Mouse (Mus musculus) limb, embryonic 14.5 days (tissue): ENCODE measurements at regions not wholly inside any gene's neighbourhood (a gene's known extent, or its start where the extent isn't known, plus 50 kb on each side); places are given as distances from the start of the nearest gene placed in this dataset.

ENCODE experiments used
- ATAC-seq: fragments of 200-750 bp; cut with Nextera tagmentation; 2 replicates; pipeline ENCODE4 v1.8.0; 2017; ENCODE audit warnings: low read depth, moderate number of reproducible peaks, moderate TSS enrichment; ENCODE audit not compliant: low FRiP score
- DNase-seq: peaks from one replicate; pipeline ENCODE4 v3.0.0-alpha.2; 2015; ENCODE audit warnings: low spot score
- H3K27ac ChIP-seq: fragments of 300-500 bp; sonication (generic); replicated peaks from 2 replicates; pipeline ENCODE4 v1.5.1; 2014; ENCODE audit warnings: low read depth, mild to moderate bottlenecking, low read length, moderate library complexity, mixed read lengths
- H3K27me3 ChIP-seq: fragments of 300-500 bp; sonication (generic); 2 replicates; pipeline ENCODE4 v1.6.1; 2014; ENCODE audit warnings: low read length, mixed read lengths; ENCODE audit not compliant: control insufficient read depth, insufficient read depth
- H3K36me3 ChIP-seq: fragments of 300-500 bp; sonication (generic); 2 replicates; pipeline ENCODE4 v1.6.1; 2014; ENCODE audit warnings: mild to moderate bottlenecking, low read length, moderate library complexity, mixed read lengths; ENCODE audit not compliant: control insufficient read depth, insufficient read depth
- H3K4me1 ChIP-seq: fragments of 300-500 bp; sonication (generic); 2 replicates; pipeline ENCODE4 v1.6.1; 2014; ENCODE audit warnings: antibody characterized with exemption, low read length, mixed read lengths; ENCODE audit not compliant: control insufficient read depth, insufficient read depth
- H3K4me2 ChIP-seq: fragments of 300-500 bp; sonication (generic); replicated peaks from 2 replicates; pipeline ENCODE4 v1.6.1; 2014; ENCODE audit warnings: low read depth, mild to moderate bottlenecking, low read length, moderate library complexity; ENCODE audit not compliant: severe bottlenecking
- H3K4me3 ChIP-seq: fragments of 300-500 bp; sonication (generic); replicated peaks from 2 replicates; pipeline ENCODE4 v1.5.1; 2014; ENCODE audit warnings: low read length
- H3K9ac ChIP-seq: fragments of 300-500 bp; sonication (generic); 2 replicates; pipeline ENCODE4 v1.6.1; 2014; ENCODE audit warnings: mild to moderate bottlenecking, low read depth, low read length, moderate library complexity; ENCODE audit not compliant: severe bottlenecking
- H3K9me3 ChIP-seq: fragments of 300-500 bp; sonication (generic); 2 replicates; pipeline ENCODE4 v1.6.1; 2016; ENCODE audit warnings: low read length; ENCODE audit not compliant: control insufficient read depth
- POLR2A ChIP-seq: fragments of 200-500 bp; IDR thresholded peaks from 2 replicates; pipeline ENCODE4 v1.8.0; 2012; ENCODE audit warnings: inconsistent platforms, mild to moderate bottlenecking, moderate library complexity, borderline replicate concordance; ENCODE audit not compliant: insufficient read depth, insufficient read length; ENCODE audit errors: extremely low read depth
- WGBS: fragments of 180-500 bp; shearing (Covaris S2); extraction: QIAGEN DNeasy Blood & Tissue Kit; methylation state at CpG from one replicate; pipeline ENCODE4 v1.1.7; 2014; 5-methylcytosine and 5-hydroxymethylcytosine counted together

- 74% methylated on average over 3 of the region's 3 CpGs for WGBS
- H3K36me3 ChIP-seq = no peaks in the 10 kb centered on the region
- no peaks in the 10 kb centered on the region for H3K9me3 ChIP-seq
- H3K4me1 ChIP-seq = no peaks in the 10 kb centered on the region
- ATAC-seq = no peak
- no peak overlapping the region for H3K27ac ChIP-seq
- no peak overlapping the region for H3K4me2 ChIP-seq
- H3K27me3 ChIP-seq = no peaks in the 10 kb centered on the region
- DNase-seq = no peak
- no peak for TF ChIP-seq POLR2A
- H3K9ac ChIP-seq = no peak overlapping the region
- H3K4me3 ChIP-seq = no peak overlapping the region
These were observed 249.7 kb downstream of the H2al1j start for GRCm38 (mm10) chrX:11577294-11577693.

DNA sequence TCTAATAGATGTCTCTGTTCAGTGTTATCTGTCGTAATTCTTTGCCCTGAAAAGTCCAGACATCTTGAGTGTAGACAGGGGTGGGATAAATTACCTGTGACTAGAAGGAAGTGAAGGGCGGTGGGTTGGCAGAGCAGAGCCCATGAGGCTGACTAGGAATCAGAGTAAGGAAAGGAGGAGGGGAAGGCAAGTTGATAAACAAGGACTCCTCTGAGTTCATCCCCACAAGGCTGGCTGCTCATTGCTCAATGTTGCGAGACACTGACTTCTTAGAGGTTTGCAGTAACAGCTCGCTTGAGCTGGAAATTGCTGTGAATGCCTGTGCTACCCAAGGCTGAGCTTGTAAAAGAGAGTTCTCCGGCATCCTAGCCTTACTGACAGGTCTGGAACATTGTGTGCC, 257.7 kb downstream of the H2al1j start:
- H3K4me1 ChIP-seq = peaks cover 2% of the 10 kb centered on the region; the same call in 1 of the 2 replicates
- no peak for DNase-seq
- WGBS = 51% methylated on average over 5 of the region's 5 CpGs
- no peak overlapping the region for H3K9ac ChIP-seq
- TF ChIP-seq POLR2A = no peak
- no peak for ATAC-seq
- no peaks in the 10 kb centered on the region for H3K36me3 ChIP-seq
- no peak overlapping the region for H3K4me3 ChIP-seq
- no peak overlapping the region for H3K4me2 ChIP-seq
- no peaks in the 10 kb centered on the region for H3K9me3 ChIP-seq
- no peak overlapping the region for H3K27ac ChIP-seq
- no peaks in the 10 kb centered on the region for H3K27me3 ChIP-seq

DNA sequence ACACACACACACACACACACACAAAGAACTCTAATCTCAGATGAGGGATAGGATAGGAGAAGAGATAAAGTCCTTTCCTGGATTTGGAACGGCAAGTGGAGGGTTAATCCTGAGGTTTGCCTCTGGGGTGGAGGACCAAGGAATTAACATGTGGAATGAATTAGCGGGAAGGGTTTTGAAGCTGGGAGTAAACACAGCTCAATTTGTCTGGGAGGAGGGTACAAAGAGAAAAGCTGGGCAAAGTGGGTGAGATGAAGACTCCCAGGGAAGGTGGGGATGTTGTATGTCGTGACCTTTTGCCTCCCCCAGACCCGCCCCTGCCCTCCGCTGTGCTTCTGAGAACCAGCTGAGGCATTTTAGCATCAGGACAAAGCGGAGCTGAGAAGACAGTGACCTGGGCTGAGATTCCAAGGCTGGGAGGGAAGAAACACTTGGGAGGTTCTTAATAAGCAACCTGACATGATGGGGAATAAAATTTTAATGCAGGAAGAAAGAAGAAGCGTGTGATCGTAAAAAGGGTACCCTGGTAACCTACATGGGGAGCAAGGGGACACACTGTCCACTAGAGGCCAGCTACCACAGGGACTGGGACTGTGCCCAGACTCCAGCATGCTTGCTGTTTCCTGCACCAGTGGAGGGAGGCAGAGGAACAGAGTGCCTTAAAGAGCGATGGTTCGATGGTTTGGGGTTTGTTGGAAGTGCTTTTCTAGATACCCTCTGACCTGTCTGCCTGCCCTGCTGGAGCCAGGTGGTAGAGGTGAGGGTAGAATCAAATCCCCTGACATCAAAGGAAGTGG, 264.0 kb downstream of the H2al1j start:
- no peak overlapping the region for H3K4me3 ChIP-seq

GRCm38 (mm10) chrX:11594542-11594941, 266.9 kb downstream of the H2al1j start:
- H3K27me3 ChIP-seq = no peaks in the 10 kb centered on the region
- no peaks in the 10 kb centered on the region for H3K9me3 ChIP-seq
- DNase-seq (no peak), ATAC-seq (no peak)
- no peak overlapping the region for H3K4me2 ChIP-seq
- WGBS = 24% methylated on average over 3 of the region's 3 CpGs
- no peaks in the 10 kb centered on the region for H3K36me3 ChIP-seq
- no peak overlapping the region for H3K9ac ChIP-seq
- H3K4me1 ChIP-seq = peaks cover 14% of the 10 kb centered on the region; the same call in 1 of the 2 replicates
- no peak overlapping the region for H3K4me3 ChIP-seq
- no peak for TF ChIP-seq POLR2A
- no peak overlapping the region for H3K27ac ChIP-seq

More for the DNA sequence above, 264.0 kb downstream of the H2al1j start:
- no peak overlapping the region for H3K9ac ChIP-seq
- ATAC-seq (no peak), DNase-seq (peak; percentile 12)
- H3K27me3 ChIP-seq = no peaks in the 10 kb centered on the region
- no peaks in the 10 kb centered on the region for H3K36me3 ChIP-seq
- no peaks in the 10 kb centered on the region for H3K9me3 ChIP-seq
- 0 out of 2 replicates have a peak overlapping the region, but pooled peaks have one; percentile 19 for H3K4me2 ChIP-seq
- TF ChIP-seq POLR2A = no peak
- no peak overlapping the region for H3K27ac ChIP-seq
- peaks cover 14% of the 10 kb centered on the region; the same call in 1 of the 2 replicates for H3K4me1 ChIP-seq
- 38% methylated on average over 10 of the region's 10 CpGs for WGBS

GRCm38 (mm10) chrX:11597548-11597947, 269.9 kb downstream of the H2al1j start:
- TF ChIP-seq POLR2A = no peak
- H3K9me3 ChIP-seq = no peaks in the 10 kb centered on the region
- H3K4me1 ChIP-seq = no peaks in the 10 kb centered on the region
- ATAC-seq (no peak), DNase-seq (no peak)
- no peak overlapping the region for H3K9ac ChIP-seq
- no peak overlapping the region for H3K4me2 ChIP-seq
- 70% methylated on average over 7 of the region's 7 CpGs for WGBS
- no peaks in the 10 kb centered on the region for H3K36me3 ChIP-seq
- H3K4me3 ChIP-seq = no peak overlapping the region
- no peak overlapping the region for H3K27ac ChIP-seq
- no peaks in the 10 kb centered on the region for H3K27me3 ChIP-seq

DNA sequence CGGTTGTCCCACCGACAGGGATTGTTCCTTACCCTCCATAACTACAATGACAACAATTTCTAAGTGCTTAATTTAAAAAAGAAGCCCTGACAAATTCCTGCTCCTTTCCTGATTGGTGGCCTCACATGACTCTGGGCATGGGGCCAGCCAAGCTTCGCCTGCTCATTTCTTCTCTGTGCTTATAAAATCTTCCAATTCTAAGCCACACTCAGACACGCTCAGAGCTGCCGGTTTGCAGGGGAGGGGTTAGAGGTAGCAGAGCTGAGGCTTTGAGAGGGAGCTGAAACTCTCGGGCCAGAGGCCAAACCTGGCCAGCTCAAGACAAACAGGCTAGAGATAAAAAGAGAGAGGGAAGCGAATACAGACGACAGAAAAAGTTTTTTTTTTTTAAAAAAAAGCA, 286.6 kb downstream of the H2al1j start:
- no peaks in the 10 kb centered on the region for H3K36me3 ChIP-seq
- no peak overlapping the region for H3K4me2 ChIP-seq
- H3K9ac ChIP-seq = no peak overlapping the region
- H3K4me1 ChIP-seq = peaks cover 3% of the 10 kb centered on the region; the same call in 1 of the 2 replicates
- no peak for TF ChIP-seq POLR2A
- peak; percentile 70 for DNase-seq
- no peaks in the 10 kb centered on the region for H3K27me3 ChIP-seq
- H3K4me3 ChIP-seq = no peak overlapping the region
- ATAC-seq = no peak
- no peak overlapping the region for H3K27ac ChIP-seq
- 31% methylated on average over 8 of the region's 8 CpGs for WGBS
- no peaks in the 10 kb centered on the region for H3K9me3 ChIP-seq
